Mouse (Mus musculus): ENCODE results near the gene Mrc1.

GRCm38 (mm10) chr2:14272088-14272487, 42.9 kb downstream of the Mrc1 start:
- TF ChIP-seq CTCF (conservative IDR thresholded peaks at IDR 0.05; ENCODE audit: low read length), result no peak
- TF ChIP-seq POU5F1 (IDR thresholded peaks at IDR 0.05; ENCODE audit: borderline replicate concordance, low read length), result no peak
- TF ChIP-seq NANOG (IDR thresholded peaks at IDR 0.05; ENCODE audit: borderline replicate concordance, low read length), result no peak

All from E14TG2a.4 (cell line).